30 mouse cellular contexts compared by ENCODE assay signal in genomic region chr17:71169639-71170038, GRCm38 (mm10). TPM values are rescaled to one million over a fixed set of nuclear protein-coding genes. Genes with fewer than 3 reads are reported as not detected.
DNase-seq lines count a peak whose midpoint lies in the region; ATAC-seq and TF ChIP-seq lines count a peak whose summit lies in the region.
"Had no signal": no experiment of that assay in that cellular context is flagged by ENCODE, and none has a peak within 500 bp of the region (broad histone marks: within the 10 kb centered on the region; RNA-seq: fewer than 3 reads in every experiment).

No protein-coding gene starts in this region.

- no peaks in the 10 kb centered on the region for H3K36me3 ChIP-seq in forebrain, embryonic 10.5 days (replicated peaks)
- no peaks in the 10 kb centered on the region for H3K36me3 ChIP-seq in forebrain, embryonic 13.5 days (ENCODE audit: poor library complexity, severe bottlenecking)
- no peaks in the 10 kb centered on the region for H3K36me3 ChIP-seq in lung, embryonic 16.5 days (ENCODE audit: control insufficient read depth, insufficient read depth, low read length)
- no peaks in the 10 kb centered on the region for H3K36me3 ChIP-seq in liver, embryonic 16.5 days (ENCODE audit: control insufficient read depth, insufficient read depth)
- H3K36me3 ChIP-seq: embryonic facial prominence, embryonic 13.5 days; hindbrain, embryonic 10.5 days; intestine, embryonic 15.5 days; limb, embryonic 15.5 days had no signal

- H3K4me2 ChIP-seq in forebrain, embryonic 13.5 days = no peak overlapping the region
- no peak overlapping the region for H3K4me2 ChIP-seq in lung, embryonic 16.5 days (ENCODE audit: low read depth, low read length)
- no peak overlapping the region for H3K4me2 ChIP-seq in liver, embryonic 16.5 days (ENCODE audit: low read depth, low read length)
- H3K4me2 ChIP-seq: embryonic facial prominence, embryonic 13.5 days; intestine, embryonic 15.5 days; limb, embryonic 15.5 days had no signal

- ATAC-seq in forebrain, embryonic 13.5 days = no peak
- ATAC-seq in lung, embryonic 16.5 days (ENCODE audit: low read depth) = 0 out of 2 replicates have a peak, but pooled peaks have one; percentile 36
- ATAC-seq in liver, embryonic 16.5 days (ENCODE audit: low read depth) = no peak
- ATAC-seq: activated CD4-positive, CD25-positive, alpha-beta regulatory T cell, adult 4 months; forebrain, postnatal 0 days; hindbrain, postnatal 0 days; intestine, embryonic 15.5 days had no signal

- 85% methylated on average over 1 of the region's 1 CpGs for WGBS in forebrain, embryonic 10.5 days
- 88% methylated on average over 1 of the region's 1 CpGs for WGBS in forebrain, embryonic 13.5 days
- WGBS in lung, embryonic 16.5 days = 13% methylated on average over 1 of the region's 1 CpGs
- 67% methylated on average over 1 of the region's 1 CpGs for WGBS in liver, embryonic 16.5 days (ENCODE audit: insufficient replicate concordance)

- no peaks in the 10 kb centered on the region for H3K4me1 ChIP-seq in forebrain, embryonic 10.5 days
- H3K4me1 ChIP-seq in forebrain, embryonic 13.5 days = no peaks in the 10 kb centered on the region
- H3K4me1 ChIP-seq in lung, embryonic 16.5 days (replicated peaks; ENCODE audit: control insufficient read depth, insufficient read depth, low read length) = peaks cover 5% of the 10 kb centered on the region; the same call in 1 of the 2 replicates
- H3K4me1 ChIP-seq in liver, embryonic 16.5 days (ENCODE audit: control insufficient read depth, low read depth, low read length) = peaks cover 27% of the 10 kb centered on the region
- H3K4me1 ChIP-seq: embryonic facial prominence, embryonic 13.5 days; hindbrain, embryonic 10.5 days; intestine, embryonic 15.5 days; limb, embryonic 15.5 days had no signal

- H3K9ac ChIP-seq in forebrain, embryonic 13.5 days = no peak overlapping the region
- no peak overlapping the region for H3K9ac ChIP-seq in lung, embryonic 16.5 days (ENCODE audit: low read length)
- H3K9ac ChIP-seq in liver, embryonic 16.5 days (ENCODE audit: low read depth, low read length) = no peak overlapping the region
- H3K9ac ChIP-seq: embryonic facial prominence, embryonic 13.5 days; forebrain, postnatal 0 days; intestine, embryonic 15.5 days; limb, embryonic 15.5 days had no signal

- no peak overlapping the region for H3K4me3 ChIP-seq in forebrain, embryonic 10.5 days
- H3K4me3 ChIP-seq in forebrain, embryonic 13.5 days = no peak overlapping the region
- H3K4me3 ChIP-seq in layer of hippocampus, adult 2 months = no peak overlapping the region
- no peak overlapping the region for H3K4me3 ChIP-seq in lung, embryonic 16.5 days (ENCODE audit: low read length)
- no peak overlapping the region for H3K4me3 ChIP-seq in liver, embryonic 16.5 days (ENCODE audit: low read depth, low read length)
- H3K4me3 ChIP-seq: embryonic facial prominence, embryonic 13.5 days; hindbrain, embryonic 10.5 days; intestine, embryonic 15.5 days; limb, embryonic 15.5 days had no signal

- no peak overlapping the region for H3K27ac ChIP-seq in forebrain, embryonic 10.5 days
- H3K27ac ChIP-seq in forebrain, embryonic 13.5 days = no peak overlapping the region
- H3K27ac ChIP-seq in layer of hippocampus, adult 2 months = peak overlapping the region; percentile 18; the same call in 1 of the 2 replicates
- no peak overlapping the region for H3K27ac ChIP-seq in lung, embryonic 16.5 days (ENCODE audit: low read length)
- peak overlapping the region; percentile 54; the same call in 1 of the 2 replicates for H3K27ac ChIP-seq in liver, embryonic 16.5 days (ENCODE audit: low read length)
- H3K27ac ChIP-seq: embryonic facial prominence, embryonic 13.5 days; hindbrain, embryonic 10.5 days; hindbrain, postnatal 0 days; intestine, embryonic 15.5 days; limb, embryonic 15.5 days; macrophage; stomach, postnatal 0 days had no signal

- no peak for TF ChIP-seq CTCF in layer of hippocampus, adult 2 months (conservative IDR thresholded peaks at IDR 0.05)

- DNase-seq in forebrain, embryonic 10.5 days (ENCODE audit: extremely low spot score, low spot score) = peak; percentile 3
- DNase-seq in layer of hippocampus, adult 2 months (ENCODE audit: low spot score in 2 of 2) = no peak
- DNase-seq in layer of hippocampus, adult 9-11 months = no peak
- DNase-seq in lung, postnatal 25 days (ENCODE audit: low spot score) = no peak
- no peak for DNase-seq in thymus, postnatal 36 days
- DNase-seq: adrenal gland, adult 2 months; adrenal gland, postnatal 36 days; cerebellum, adult 18-20 months; cerebellum, postnatal 10 days; forebrain, postnatal 0 days; heart, postnatal 14 days; kidney, adult 8-10 months; kidney, postnatal 10 days; midbrain, embryonic 14.5 days; right cerebral cortex, adult 18-20 months; spleen, adult 18-20 months; thymus, adult 18-20 months; thymus, postnatal 25 days had no signal

- H3K27me3 ChIP-seq in forebrain, embryonic 10.5 days (ENCODE audit: poor library complexity, severe bottlenecking) = no peaks in the 10 kb centered on the region
- H3K27me3 ChIP-seq in forebrain, embryonic 13.5 days = no peaks in the 10 kb centered on the region
- H3K27me3 ChIP-seq in lung, embryonic 16.5 days (ENCODE audit: control insufficient read depth, insufficient read depth, low read depth, low read length) = no peaks in the 10 kb centered on the region
- H3K27me3 ChIP-seq in liver, embryonic 16.5 days (ENCODE audit: control insufficient read depth, insufficient read depth, low read depth, low read length) = no peaks in the 10 kb centered on the region
- H3K27me3 ChIP-seq: CH12.LX; embryonic facial prominence, embryonic 13.5 days; intestine, embryonic 15.5 days; limb, embryonic 15.5 days had no signal

- no peaks in the 10 kb centered on the region for H3K9me3 ChIP-seq in forebrain, embryonic 10.5 days
- H3K9me3 ChIP-seq in forebrain, embryonic 13.5 days (replicated peaks) = no peaks in the 10 kb centered on the region
- H3K9me3 ChIP-seq in lung, embryonic 16.5 days (ENCODE audit: control insufficient read depth, low read length) = no peaks in the 10 kb centered on the region
- no peaks in the 10 kb centered on the region for H3K9me3 ChIP-seq in liver, embryonic 16.5 days (replicated peaks; ENCODE audit: control insufficient read depth, low read length)
- H3K9me3 ChIP-seq: embryonic facial prominence, embryonic 13.5 days; hindbrain, embryonic 10.5 days; intestine, embryonic 15.5 days; limb, embryonic 15.5 days had no signal

RNA-seq across cellular contexts. Expression of gene Lpin2, which starts 12.7 kb away (rescaled TPM):
- polyA plus RNA-seq in forebrain, embryonic 10.5 days (2016; fragmentation: Nextera tagmentation; extraction: Ambion mirVana) = 47.6 and 48.0 TPM in 2 replicates
- 34.1 and 37.5 TPM in 2 replicates for polyA plus RNA-seq in forebrain, embryonic 13.5 days (2015; fragmentation: Nextera tagmentation; extraction: Ambion mirVana)
- total RNA-seq in layer of hippocampus, adult 2 months (2021) = 100 to 1,000 TPM in 1 of 2 experiments, 10 to 100 TPM in 1; 95.8 to 109 TPM
- polyA plus RNA-seq in lung, embryonic 16.5 days (2015; fragmentation: Nextera tagmentation; extraction: Ambion mirVana) = 30.8 and 31.6 TPM in 2 replicates
- 46.8 and 51.5 TPM in 2 replicates for polyA plus RNA-seq in liver, embryonic 16.5 days (2015; fragmentation: Nextera tagmentation; extraction: Ambion mirVana)

Comparison
In these comparisons a context has a peak if more than half of its experiments do, and no peak if none do; other contexts are left out.
1. H3K27ac ChIP-seq: peak in layer of hippocampus, adult 2 months (single experiment) and liver, embryonic 16.5 days (single experiment); none in forebrain, embryonic 10.5 days (single experiment), forebrain, embryonic 13.5 days (single experiment) and lung, embryonic 16.5 days (single experiment).